Mouse (Mus musculus) cerebellum, postnatal 4 days (tissue): ENCODE measurements at regions not wholly inside any gene's neighbourhood (a gene's known extent, or its start where the extent isn't known, plus 50 kb on each side); places are given as distances from the start of the nearest gene placed in this dataset.
A peak's percentile ranks its signal among the peaks of the same experiment; 100 is the strongest.
"Not testable (repeated sequence)": the region's sequence is repeated elsewhere in the genome, so short reads cannot be mapped to it uniquely, and the experiment has no call there.

Experiments
- DNase-seq, 2 experiments: peaks; one replicate each; pipeline ENCODE4 v3.0.0; 2022; ENCODE audit warnings: low spot score in 2 of 2, mixed read lengths in 1 of 2

DNA sequence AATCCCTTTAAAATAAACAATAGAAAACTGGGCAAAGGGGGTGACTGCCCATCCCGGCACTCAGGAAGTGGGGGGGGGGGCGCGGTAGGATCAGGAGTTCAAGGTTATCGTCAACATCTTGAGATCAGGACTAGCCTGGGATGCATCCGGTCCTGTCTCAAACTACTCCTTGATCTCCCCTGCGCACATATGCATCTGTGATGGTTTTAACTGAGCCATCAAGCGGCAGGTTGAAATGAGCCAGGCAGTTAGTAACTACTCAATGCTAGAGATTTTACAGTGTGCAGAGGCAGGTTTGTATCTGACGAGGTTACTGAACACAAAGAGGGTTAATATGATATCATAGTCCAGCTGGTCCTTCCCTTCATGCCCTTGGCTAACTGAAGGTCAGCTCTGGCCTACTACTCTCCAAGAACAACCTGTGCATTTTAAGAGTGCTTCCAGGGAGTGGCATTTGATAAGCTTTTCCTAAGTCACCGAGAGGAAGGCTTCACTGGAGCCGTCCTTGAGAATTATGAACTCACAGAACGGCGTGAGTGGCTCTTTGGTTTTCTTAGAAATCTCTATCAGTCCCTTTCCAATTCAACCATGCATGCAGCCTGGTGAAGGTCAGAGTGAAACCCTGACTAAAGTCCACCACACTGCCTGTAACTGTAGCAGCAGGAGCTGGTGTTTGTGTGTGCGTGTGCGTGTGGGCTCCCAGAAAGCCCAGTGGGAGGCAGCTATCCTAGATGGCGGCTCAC, 340.1 kb downstream of the Diras2 start:
- DNase-seq: no peak

DNA sequence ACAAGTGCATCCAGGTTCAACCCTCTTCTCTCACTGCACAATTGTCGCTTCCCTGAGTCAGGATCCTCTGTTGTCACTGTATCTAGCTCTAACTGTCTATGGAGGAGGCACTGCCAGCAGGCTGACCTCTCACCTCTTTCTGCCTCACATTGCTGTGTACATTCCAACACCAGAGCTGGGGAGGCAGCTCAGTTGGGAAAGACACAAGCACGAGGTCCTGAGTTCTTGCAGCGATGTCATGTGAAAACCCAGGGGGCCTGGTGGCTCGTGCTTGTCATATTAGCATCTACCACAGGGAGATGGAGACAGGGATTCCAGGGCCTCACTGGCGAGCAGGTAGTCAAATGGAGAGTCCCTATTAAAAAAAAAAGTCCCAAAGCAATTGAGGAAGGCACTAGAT, 334.2 kb downstream of the Diras2 start:
- no peak for DNase-seq

DNA sequence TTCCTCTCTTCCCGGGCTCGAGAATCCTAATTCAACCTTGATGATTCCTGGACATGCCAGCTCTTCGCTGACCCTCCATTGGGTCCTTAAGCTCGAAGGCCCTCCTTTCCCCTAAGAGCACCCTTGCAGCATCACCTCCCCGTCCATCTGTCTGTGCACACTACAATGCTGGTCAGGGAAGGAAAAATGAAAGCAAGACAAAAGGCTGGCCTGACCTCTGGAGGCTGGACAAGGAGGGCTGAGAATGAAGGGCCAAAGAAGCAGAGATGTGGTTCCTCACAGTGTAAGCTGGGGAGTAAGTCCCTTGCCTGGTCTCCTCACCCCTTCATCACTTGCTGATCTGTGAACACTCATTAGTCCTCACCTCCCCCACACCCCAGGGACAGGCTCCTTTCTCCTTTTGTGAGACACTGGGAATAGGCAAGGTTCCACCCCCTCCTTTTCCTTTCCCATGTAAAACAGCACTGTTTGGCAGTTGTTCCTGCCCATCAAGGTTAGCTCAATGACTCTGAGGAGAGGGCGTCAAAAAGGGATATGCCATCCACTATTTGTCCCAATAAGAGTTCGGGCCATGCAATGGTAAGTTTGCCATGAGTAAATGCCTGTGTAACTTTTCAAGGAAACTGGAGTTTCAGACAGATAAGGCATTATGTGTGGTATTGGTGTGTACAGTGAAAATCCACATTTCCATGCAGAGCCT, 332.3 kb downstream of the Diras2 start:
- no peak for DNase-seq

DNA sequence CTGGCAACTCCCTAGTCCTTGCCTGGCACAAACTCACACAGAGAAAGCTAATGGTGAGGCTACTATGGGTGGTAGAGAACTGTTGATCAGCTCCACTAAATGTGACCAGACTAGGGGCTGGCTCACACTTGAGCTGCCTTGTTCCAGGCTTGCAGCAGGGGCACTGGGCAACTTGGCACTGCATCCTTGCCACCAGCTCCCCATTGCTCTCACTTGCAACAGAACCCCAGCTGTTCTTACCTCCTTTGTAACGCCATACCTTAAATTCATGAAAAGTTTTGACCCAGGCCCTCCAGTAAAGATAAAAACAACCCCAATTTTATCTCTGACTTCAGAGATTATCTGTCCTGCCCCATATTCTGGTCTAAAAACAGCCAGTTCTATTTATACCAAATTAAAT, 328.7 kb downstream of the Diras2 start:
- DNase-seq: no peak

DNA sequence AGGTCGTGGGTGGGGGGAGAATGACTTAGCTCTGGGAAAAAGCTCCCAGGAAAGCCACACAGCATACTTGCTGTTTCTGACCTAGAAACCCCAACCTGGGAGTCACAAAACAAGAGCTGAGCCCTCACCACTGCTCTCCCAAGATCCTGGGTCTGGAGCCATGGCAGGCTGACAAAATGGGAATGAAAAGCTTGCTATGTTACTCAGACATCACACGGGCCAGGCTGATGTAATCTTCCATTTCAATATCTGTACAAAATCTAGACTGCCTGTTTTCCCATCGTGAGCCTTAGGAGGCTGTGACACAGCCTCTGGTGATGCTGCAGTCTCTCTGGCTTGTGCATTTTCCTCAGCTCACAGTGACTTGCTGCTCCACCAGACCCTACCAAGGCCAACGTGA, 325.1 kb downstream of the Diras2 start:
- no peak for DNase-seq

DNA sequence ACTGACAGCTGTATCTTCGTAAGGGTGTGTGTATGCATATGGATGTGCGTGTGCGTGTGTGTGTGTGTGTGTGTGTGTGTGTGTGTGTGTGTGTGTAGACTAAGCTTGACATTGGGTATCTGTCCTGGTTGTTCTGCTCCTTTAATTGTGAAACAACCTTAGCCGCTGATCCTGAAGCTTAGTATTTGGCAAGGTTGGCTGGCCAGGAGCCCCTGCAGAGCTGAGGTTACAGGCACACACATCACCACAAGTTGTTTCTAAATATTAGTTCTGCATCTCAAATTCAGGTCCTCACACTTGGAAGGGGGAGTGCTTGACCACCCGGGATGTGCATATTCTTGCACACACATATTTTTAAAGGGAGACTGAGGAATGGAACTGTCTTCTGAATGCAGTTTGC, 314.7 kb downstream of the Diras2 start:
- no peak for DNase-seq

DNA sequence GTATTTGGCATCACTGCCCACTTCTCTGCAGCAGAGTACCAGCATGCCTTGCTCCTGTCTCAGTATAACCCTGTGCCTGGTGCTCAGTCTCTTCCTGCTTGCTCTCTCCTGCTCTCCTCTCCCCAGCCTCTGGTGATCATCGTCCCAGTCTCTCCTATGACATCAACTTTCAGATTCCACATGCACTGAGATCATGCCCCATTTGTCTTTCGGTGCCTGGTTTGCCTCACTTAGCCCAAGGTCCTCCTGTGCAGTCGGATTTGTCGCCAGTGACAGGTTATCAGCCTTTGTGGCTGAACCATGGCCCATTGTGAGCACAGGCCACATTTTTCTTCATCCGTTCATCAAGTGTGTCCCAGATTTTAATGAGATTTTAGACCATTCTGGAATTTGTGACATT, 314.0 kb downstream of the Diras2 start:
- DNase-seq: no peak

DNA sequence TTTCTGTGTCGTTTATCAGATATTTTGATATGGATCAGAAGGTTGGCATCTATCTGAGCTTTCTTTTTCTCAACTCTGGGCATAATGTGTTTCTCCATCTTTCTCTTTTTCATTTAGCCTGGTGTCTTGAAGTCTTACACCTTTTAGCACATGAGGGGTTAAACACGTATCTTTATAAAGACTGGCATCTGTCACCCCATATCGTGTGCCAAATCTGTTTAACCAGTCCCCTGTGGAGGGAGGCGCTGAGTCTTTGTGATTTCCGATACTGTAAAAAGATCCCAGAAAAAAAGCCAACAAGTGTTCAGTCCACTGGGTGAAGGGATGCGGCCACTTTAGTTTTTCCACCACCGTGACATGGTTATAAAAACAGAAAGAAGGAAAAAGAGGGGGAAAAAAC, 313.3 kb downstream of the Diras2 start:
- no peak for DNase-seq

DNA sequence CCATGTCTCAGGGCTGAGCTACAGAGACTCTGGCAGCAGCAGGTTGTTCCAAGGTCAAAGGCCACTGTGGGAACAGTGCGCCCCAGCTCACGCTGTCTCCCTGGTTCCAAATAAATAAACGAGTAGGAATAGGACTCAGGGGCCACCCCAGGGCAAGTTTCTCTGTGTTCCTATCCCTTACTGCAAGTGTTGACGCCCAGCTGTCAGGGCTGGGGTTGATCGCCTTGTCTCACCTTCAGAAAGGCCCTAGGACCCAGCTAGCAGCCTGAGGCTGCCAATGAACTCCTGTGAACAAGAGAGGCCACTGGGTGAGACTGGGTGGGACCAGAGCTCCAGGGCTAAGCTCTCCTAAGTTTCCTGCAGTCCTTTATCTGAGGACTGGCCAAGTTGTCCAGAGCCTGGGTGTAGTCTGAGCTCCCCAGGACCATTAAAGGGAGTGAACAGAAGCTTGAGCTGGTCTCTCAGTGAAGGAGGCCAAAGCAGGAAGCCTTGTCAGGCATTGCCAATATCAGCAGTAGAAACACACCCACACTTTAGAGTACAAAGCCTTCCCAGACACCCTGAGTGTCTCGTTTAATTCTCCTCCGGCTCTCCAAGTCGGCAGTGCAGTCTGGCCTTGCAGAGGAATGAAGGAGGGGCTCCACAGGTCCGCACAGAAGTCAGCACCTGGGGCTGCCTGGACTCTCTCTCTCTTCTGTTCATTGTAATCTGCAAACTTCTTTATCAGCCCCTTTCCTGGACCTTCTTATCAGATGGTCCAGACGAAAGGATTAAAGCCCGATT, 308.6 kb downstream of the Diras2 start:
- no peak for DNase-seq

DNA sequence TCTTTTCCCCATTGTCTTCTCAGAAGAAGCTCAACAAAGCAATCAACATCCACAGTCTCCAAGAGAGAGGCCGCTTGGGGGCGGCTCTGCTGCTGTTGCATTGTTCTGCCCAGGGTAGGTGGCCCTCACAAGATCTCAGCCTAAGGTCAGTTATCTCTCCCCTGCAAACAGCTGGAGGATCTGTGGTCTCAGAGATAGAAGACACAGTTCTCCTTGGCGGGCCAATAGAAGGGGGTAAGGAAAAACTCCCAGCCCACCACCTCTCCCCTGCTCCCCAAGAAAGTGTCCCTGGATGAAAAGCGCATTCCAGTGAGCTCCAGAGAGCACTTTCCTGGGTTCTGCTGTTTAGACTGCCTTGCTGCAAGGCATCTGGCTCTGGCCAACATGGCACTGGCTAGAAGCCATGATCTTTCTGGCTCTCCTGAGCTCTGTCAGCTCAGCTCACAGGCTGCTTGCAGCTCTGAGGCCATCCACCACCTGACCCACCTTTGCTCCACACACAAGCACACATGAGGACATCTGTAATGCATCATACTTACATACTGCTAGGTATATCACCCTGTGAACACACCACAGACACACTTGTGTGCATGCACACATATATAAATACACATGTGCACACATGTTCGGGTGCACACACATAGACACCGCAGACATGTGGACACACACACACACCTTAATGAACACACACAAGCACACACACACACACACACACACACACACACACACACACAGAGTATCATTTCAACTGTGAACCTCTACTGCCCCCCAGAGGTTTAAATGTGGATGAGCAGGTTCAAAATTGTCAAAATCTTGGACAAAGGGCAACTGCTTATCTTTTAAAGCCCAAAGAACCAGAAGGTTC, 307.7 kb downstream of the Diras2 start:
- peak in 1 of 2 experiments; percentile 58 for DNase-seq

DNA sequence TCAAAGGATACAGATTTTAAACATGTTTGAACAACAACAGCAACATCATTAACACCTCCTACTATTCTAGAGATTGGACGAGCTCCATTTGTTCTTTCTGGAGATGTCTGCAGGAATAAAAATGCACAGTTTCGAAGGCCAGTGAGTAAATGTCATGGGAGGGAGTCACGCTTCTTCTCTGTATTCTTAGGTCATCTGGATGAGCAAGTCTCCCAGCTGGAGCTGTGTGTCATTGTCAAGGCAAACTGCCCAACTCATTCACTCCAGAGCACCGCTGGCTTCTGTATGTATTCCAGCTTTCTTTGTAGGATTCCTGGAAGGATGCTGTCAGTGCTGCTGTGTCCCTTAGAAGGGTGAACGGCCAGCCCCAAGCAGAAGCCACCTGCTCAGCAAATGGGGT, 297.1 kb downstream of the Diras2 start:
- no peak for DNase-seq

DNA sequence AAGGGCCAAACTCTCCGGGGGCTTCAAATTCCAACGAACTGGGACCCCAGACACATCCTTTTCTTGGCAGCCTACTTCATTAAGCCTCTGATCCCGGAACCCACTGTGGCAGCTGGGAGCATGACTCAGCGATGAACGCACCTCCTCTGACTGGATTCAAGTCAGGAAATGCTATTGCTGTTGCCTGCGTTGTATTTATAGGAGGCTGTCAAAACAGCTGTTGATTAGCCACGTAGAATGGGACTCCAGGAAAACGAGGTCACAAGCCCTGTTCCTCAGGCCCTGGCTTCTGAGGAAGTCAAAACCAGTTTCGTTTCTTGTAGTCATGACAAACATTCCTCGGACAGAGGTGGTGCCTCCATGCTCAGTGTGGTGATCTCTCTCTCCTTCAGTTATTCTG, 295.0 kb downstream of the Diras2 start:
- no peak for DNase-seq

DNA sequence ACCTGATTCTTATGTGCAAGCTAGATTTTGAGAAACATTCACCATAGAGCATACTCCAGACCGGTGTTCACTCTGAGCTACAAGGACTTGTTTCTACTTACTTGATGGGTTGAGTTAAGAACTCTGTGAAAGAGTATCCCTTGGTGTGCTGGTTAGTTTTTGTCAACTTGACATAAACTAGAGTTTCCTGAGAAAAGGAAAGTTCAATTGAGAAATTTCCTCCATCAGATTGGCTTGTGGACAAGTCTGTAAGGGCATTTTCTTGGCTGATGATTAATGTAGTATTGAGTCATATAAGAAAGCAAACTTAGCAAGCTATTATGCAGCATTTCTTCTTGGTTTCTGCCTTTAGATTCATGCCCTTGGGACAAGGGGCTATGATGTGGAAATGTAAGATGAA, 291.5 kb downstream of the Diras2 start:
- DNase-seq: no peak

DNA sequence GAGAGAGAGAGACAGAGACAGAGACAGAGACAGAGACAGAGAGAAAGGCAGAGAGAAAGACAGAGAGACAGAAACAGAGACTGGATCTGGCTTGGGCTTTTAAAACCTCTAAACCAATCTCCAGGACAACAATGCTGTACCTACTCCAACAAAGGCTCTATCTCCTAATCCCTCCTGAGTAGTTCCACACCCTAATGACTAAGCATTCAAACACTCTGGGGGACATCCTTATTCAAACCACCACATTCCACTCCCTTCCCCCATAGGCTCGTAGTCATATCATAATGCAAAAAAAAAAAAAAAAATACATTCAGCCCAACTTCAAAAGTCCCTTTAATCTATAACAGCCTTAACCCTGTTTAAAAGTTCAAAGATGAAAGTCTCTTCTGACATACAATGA, 289.3 kb downstream of the Diras2 start:
- no peak for DNase-seq

DNA sequence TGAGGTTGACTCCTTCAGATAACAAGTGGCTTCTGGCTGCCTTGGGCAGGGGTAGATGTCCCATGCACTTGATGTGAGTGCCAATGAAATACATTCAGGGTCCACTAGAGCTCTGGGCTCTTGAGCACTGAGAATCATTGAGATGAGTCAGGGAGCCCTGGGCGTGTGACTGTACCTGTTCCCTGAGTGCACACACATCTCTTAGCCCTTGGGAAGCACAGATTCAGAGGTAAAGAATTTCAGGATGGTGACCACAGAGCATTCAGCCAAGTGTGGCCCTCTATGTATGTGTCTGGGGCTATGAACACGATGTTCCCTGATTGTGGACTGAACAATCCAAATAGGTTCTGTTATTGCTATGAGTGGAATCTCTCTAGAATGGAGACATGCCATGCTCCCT, 281.6 kb downstream of the Diras2 start:
- no peak for DNase-seq

DNA sequence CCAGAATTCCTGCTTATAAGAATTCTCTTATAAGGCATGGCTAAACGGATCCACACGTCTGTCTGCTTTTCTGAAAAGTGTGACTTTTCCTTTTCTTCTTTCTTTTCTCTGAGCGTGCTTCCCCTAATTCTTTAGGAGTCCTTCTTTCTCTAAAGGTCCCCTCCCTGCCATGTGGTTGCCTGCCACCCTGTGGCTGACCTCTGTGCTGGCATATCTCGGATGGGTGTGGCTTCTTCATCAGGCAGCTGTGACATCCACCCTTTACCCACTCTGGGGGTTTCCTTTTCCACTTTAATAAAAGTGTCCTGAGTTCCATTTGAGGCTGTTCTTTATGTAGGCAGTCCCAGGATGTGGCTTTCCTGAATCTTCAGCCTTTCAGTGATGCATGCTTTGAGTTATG, 280.7 kb downstream of the Diras2 start:
- no peak for DNase-seq

DNA sequence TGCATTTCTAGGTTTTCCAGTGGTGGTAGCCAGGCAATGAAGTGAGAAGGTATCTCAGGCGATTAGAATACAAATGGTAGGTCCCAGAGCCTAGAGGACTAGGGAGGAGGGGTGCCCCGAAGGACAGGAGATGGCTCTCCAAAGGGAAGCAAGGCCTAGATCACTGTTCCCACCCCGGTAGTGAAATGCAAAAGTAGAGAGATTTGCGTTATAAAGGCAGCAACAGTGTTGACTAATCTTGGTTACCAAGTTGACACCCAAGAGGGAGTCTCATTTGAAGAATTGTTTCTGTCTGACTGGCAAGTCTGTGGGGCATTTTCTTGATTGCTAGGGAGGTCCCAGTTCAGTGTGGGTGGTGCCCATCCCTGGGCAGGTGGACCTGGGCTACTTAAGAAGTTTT, 278.8 kb downstream of the Diras2 start:
- no peak for DNase-seq

DNA sequence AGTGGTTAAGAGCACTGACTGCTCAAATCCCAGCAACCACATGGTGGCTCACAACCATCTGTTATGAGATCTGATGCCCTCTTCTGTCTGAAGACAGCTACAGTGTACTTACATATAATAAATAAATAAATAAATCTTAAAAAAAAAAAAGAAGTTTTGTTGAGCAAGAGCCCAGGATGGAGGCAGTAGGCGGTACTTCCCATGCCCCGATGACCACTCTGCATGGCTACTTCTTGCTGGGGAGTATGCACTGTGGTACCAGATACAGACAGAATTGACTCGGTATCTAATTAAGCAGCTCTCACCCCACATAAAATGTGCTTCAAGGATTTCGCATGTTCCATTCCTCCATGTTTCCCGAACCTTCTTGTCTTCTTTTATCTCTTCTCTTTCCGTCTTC, 278.4 kb downstream of the Diras2 start:
- not testable (repeated sequence) for DNase-seq

DNA sequence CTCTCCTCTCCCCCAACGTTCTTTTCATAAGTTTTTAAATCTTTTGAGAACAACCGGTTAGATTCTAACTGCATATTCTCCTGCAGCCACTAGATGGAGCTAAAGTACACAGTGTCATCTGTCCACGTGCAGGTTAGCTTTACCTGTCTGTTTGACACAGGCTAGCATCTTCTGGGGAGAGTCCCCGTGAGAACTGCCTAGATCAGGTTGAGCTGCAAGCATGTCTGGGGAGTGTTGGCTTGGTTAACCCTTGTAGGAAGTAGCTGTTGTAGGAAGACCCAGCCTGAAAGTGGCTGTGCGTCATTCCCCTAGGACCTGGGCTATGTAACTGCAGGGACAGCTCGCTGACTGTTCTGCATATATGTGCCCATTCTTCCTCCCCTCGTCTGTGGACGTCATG, 277.9 kb downstream of the Diras2 start:
- DNase-seq: peak in 1 of 2 experiments; percentile 21

DNA sequence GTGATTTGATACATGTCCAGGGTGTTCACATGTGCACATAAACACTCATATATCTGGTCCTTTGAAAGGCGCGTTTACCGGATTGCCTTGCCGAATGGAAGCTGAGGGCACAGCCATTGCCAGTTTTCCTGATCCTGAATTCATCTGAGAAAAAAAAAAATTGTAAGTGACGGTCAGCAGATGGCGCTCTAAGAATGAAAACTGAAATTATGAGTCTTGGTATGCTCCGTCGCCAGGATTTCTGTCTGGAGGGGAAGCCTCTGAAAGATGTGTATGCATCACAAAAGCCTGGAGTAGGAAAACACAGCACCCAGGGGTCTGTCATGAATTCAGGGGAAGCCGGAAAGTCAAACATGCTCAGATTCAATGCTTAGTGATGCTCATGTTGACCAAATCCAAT, 276.9 kb downstream of the Diras2 start:
- DNase-seq: peak in 1 of 2 experiments; percentile 52

DNA sequence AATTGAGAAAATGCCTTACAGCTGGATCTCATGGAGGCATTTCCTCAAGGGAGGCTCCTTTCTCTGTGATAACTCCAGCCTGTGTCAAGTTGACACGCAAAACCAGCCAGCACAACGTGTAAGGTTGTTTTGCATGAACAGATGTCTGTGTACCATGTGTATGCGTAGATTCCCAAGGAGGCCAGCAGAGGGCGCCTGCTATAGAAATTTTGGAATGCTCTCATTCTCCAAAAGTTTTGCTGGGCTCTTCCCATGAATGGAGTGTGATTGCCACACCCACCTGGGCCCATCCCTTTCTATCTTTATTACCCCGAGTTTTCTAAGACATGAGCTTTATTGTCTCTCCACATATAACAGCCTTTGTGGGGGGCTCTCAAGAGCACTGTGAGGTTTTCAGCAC, 275.4 kb downstream of the Diras2 start:
- DNase-seq: peak in 1 of 2 experiments; percentile 37

DNA sequence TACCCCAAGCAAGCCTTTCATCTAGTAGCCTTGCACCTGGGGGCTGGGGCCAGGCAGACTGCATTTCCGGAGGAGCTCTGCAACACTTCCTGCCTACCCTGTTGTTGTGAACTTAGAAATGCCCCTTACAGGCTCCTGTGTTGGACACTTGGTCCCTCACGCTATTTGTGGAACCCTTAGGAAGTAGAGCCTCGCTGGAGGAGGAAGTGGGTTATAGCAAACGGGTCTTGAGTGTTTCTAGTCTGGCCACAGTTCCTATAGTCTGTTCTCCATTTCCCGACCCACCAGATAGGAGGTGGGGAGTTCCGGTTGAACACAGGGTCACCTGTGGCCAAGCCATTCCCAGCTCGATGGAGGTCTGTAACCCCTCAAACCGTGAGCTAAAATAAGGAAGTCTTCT, 272.7 kb downstream of the Diras2 start:
- DNase-seq: no peak
